Mouse (Mus musculus) CD8-positive naive resting alpha-beta T cell, adult 2 months (primary cell): ENCODE data around the gene Cetn4.
A peak's percentile ranks its signal among the peaks of the same experiment; 100 is the strongest.

ENCODE experiments used
- DNase-seq, 2 experiments: peaks; one replicate each; pipeline ENCODE4 v3.0.0; 2022; ENCODE audit warnings: low read depth in 2 of 2, low spot score in 2 of 2

Gene Cetn4

GRCm38 (mm10) chr3:37312370-37312941, at the start of gene Cetn4, which contains the start of gene Bbs12:
Cetn4 (minus strand) TSS chr3:37312708.
Bbs12 (plus strand) TSS chr3:37312554.
- peak; percentile 87 to 94 for DNase-seq

GRCm38 (mm10) chr3:37360729-37361128, 48.2 kb upstream of the Cetn4 start:
- DNase-seq, result no peak

- DNase-seq, result no peak
Measured at GRCm38 (mm10) chr3:37354737-37355136, 42.2 kb upstream of the Cetn4 start.

- DNase-seq, result no peak
Measured at GRCm38 (mm10) chr3:37353951-37354481, 41.5 kb upstream of the Cetn4 start.

GRCm38 (mm10) chr3:37350386-37350785, 37.9 kb upstream of the Cetn4 start:
- DNase-seq, result no peak

GRCm38 (mm10) chr3:37349166-37349548, 36.6 kb upstream of the Cetn4 start:
- DNase-seq, result no peak

- DNase-seq, result no peak
Measured at GRCm38 (mm10) chr3:37348221-37349165, 36.0 kb upstream of the Cetn4 start, which contains the start of gene Fgf2. Fgf2 (plus strand) TSS chr3:37348346.

GRCm38 (mm10) chr3:37347671-37348070, 35.2 kb upstream of the Cetn4 start:
- no peak for DNase-seq

GRCm38 (mm10) chr3:37342811-37343210, 30.3 kb upstream of the Cetn4 start:
- DNase-seq, result no peak

- no peak for DNase-seq
Measured at GRCm38 (mm10) chr3:37341110-37341509, 28.6 kb upstream of the Cetn4 start.

- DNase-seq, result no peak
Measured at GRCm38 (mm10) chr3:37334053-37334452, 21.5 kb upstream of the Cetn4 start.

- DNase-seq, result no peak
Measured at GRCm38 (mm10) chr3:37331999-37332449, 19.5 kb upstream of the Cetn4 start.

GRCm38 (mm10) chr3:37329963-37330362, 17.5 kb upstream of the Cetn4 start:
- no peak for DNase-seq

- DNase-seq, result no peak
Measured at GRCm38 (mm10) chr3:37328489-37328888, 16.0 kb upstream of the Cetn4 start.

- no peak for DNase-seq
Measured at GRCm38 (mm10) chr3:37326627-37327026, 14.1 kb upstream of the Cetn4 start.

- DNase-seq, result no peak
Measured at GRCm38 (mm10) chr3:37325317-37326112, 13.0 kb upstream of the Cetn4 start.

GRCm38 (mm10) chr3:37324310-37324709, 11.8 kb upstream of the Cetn4 start:
- no peak for DNase-seq

GRCm38 (mm10) chr3:37316233-37316632, 3.7 kb upstream of the Cetn4 start:
- DNase-seq, result no peak

GRCm38 (mm10) chr3:37313371-37313770, 863 bp upstream of the Cetn4 start:
- DNase-seq, result peak; percentile 23 to 24

GRCm38 (mm10) chr3:37311897-37312369, 575 bp downstream of the Cetn4 start:
- no peak for DNase-seq
